Mouse (Mus musculus): Measurements from ENCODE around the gene Nr6a1.

The Nr6a1 gene

DNA sequence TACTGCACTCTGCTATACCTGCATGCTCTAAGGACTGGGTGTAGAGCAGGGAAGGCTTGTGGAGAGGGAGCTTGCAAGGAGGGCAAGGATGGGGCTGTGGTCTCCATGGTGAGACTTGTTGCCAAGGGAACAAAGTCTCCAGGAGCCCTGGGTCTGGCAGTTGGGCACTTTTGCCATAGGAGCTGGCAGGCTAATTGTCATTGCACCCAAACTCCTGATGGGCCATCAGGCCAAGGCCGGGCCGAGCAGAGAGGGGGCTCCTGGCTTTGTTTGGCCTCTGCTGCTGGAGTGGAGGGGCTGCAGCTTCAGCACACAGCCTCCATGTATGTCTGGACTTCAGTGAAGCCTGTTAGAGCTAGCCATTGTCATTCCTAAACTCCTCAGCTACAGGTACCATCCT is 206.8 kb downstream of the Nr6a1 start:
- in situ Hi-C loops (cut with MboI; ENCODE audit: low sequenced_read_pairs): no loop called here

DNA sequence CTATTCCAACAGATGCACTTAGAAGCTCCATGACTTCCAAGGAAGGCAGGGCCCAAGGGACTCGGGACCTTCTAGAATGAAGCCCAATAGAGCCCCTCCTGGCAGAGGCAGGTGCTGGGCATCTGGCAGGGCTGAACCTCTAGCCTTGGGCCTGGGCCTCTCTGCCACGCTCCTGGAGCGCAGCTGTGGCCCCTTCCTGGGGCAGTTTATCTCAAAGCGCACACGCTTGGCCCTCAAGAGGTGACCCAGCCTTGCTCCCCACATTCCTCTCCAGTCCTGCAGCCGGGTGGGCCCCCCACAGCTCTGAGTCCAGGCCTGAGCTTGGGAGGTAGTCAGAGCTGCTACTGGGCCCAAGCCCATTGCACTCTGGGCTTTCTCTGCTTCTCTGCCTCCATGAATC is 208.1 kb downstream of the Nr6a1 start:
- in situ Hi-C loops (cut with MboI; ENCODE audit: low sequenced_read_pairs): no loop called here

DNA sequence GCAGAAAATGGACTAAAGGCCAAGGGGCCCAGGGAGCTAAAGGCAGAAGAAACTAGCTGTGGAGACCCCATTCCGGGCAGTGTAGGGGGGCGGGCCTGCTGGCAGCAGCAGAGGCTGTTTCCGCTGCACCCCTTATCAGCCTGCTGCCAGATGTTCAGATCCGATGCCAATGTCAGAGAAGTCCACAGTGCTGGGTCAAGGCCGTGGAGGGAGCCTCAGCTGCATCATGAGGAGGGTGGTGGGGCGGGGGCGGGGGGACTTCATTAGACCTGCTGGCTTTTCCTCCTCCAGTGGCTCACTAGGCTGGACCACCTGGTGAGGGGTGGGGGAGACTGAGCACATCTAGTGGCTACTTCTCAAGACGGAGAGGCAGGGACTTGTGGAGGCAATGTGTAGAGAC is 208.8 kb downstream of the Nr6a1 start:
- in situ Hi-C loops (cut with MboI; ENCODE audit: low sequenced_read_pairs): no loop called here

DNA sequence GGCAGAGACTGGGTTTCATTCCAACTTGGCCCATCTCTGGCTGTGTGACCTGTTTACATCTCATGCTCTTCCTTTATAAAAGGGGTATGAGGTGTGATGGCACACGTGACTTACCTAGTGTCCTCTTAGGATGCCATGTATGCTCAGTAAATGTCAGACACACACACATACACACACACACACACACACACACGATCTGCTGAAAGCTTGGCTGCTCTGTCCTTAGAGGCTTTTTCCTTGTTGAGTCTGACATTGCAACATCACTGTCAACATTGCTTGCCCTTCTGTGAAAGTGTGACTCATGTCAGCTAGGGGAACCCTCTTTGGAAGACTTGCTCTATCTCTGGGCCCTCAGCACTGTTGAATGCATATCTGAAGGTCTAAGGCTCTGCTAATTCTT is 210.1 kb downstream of the Nr6a1 start:
- in situ Hi-C loops (cut with MboI; ENCODE audit: low sequenced_read_pairs): no loop called here

DNA sequence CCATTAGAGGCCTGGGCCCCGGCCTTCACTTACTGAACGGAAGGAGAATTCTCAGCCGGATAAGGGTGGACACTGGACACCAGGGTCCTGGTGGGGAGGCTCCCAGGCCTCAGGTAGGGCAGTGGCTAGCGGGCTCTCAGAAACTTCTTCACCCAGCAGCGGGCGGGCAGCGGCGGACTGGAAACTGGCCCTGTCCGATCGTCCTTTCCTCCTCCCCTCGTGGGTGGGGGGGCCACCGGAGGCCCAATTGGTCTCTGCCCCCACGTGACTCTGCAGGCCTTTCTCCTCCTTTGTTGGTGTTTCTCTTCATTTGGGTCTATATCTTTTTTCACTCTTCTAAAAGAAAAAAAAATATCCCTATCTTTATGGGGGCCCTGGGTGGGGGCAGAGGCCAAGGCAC is 213.2 kb downstream of the Nr6a1 start, which contains the start of gene Nr5a1:
Gene Nr5a1 (minus strand): TSS at position 219 of the 400 bp plus-strand sequence.
- in situ Hi-C loops (cut with MboI; ENCODE audit: low sequenced_read_pairs): no loop called here

DNA sequence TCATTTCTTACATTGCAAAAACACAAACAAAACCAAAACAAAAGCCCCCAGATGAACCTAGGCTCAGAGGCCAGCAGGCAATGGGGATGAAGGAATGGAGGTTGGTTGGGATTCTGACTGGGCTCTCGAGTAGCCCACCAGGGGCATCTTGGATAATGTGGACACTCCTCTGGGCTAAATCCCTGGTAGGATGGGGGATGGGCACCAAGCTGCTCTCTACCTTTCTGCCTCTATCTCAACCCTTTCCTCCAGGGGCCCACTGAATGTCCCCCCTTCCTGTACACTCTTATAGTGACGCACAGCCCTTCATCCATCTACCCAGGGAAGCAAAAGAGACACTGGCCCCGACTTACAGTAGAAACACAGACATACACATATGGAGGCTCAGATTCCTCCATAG is 213.9 kb downstream of the Nr6a1 start:
- in situ Hi-C loops (cut with MboI; ENCODE audit: low sequenced_read_pairs): no loop called here

DNA sequence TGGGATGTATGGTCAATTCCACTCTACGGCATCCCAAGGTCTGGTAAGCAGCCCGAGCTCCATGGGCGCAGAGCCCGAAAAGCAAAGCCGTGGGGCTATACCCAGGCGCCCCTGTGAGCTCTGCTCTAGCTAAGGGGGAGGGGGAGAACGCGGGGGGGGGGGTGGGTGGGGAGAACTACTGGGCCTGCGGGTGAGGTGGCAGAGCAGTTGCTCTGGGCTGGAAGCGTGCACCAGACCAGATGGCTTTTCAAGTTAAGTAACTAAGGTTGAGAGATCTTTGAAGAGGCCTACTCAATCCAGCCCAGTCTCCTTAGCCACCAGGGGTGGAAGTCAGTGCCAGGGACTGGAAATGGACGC is 214.7 kb downstream of the Nr6a1 start:
- in situ Hi-C loops (cut with MboI; ENCODE audit: low sequenced_read_pairs): no loop called here

DNA sequence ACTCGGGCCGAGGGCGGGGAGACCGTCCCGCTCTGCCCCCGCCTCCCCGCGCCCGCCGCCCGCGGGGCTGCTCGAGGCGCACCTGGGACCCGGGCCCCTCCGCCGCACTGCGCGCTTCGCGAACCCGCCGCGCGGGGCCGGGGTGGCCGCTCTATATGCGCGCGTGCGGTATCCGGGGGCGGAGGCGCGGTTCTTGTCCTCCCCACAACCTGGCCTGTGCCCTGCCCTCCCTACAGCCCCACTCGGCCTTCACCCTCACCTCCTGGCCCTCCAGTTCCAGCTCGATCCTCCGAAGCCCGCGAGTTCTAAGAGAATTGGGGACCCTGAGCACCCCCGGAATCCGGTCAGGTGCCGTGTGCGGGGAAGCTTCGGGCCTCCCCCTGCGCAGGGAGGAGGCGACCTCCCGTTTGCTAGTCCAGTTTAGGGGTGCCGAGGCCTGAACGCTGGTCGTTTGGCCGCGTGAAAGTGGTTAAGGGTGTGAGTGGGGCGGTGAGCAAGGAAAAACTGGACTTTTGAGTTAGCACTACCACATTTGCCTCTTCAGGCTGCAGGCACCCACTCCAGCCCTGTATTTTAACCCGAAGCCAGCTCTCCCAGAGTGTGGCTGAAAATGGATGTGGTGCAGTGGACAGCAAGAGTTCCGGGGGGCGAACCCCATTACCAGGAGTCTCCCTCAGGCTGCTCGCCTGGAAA is 215.3 kb downstream of the Nr6a1 start:
- in situ Hi-C loops (cut with MboI; ENCODE audit: low sequenced_read_pairs): no loop called here

DNA sequence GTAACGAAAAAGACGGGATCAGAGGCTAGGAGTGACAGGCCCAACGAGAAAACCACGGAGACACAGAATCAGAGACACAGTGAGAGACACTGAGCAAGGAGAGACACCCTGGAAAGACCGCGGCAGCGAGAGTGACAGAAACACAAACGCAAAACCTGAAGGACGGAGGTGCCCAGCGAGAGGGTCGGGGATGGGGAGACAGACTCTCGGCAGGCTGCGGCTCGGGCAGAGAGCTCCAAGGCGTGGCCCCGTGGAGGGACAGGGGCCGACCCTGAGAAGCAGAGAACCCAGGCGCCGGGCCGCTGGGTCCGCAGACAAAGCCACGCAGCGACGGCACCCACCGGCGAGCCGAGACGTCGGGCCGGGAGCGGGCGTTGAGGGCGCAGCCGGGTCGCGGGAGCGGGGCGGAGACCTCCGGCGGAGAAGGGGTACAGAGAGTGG is 216.0 kb downstream of the Nr6a1 start:
- in situ Hi-C loops (cut with MboI; ENCODE audit: low sequenced_read_pairs): no loop called here

DNA sequence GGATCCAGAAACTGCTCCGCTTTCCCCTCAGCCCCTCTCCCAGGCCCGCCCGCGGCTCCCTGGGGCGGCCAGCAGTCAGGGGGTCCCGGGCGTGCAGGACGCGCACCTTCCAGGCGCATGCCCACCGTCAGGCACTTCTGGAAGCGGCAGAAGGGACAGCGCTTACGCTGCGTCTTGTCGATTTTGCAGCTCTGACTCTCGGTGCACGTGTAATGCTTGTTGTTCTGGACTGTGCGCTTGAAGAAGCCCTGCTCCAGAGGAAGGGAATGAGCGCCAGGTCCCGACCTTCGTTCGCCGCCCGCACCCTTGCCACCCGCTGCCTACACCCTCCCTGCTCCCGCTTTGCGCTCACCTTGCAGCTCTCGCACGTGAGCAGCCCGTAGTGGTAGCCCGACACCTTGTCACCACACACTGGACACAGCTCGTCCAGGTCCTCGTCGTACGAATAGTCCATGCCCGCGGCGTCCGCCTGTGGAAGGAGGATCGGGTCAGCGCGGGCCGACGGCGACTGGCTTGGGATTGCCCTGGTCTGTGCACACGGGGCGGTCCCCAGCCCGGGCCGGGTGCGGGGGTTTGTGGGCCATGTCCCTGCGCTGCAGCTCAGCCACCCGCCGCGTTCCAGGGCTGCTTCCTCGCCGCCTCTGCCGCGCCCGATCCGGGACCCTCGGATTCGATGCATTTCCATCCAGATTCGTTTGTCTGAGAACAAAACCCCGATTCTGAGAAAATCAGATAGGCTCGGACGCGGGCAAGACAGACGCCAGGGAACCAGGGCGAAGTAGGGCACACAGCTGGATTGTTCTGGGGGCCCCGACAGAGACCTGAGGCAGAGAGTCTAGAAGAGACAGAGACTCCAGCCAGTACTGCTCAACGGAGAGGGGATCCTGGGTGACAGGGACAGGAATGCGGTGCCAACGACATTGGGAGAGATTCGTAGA is 216.9 kb downstream of the Nr6a1 start:
- in situ Hi-C loops (cut with MboI; ENCODE audit: low sequenced_read_pairs): no loop called here

DNA sequence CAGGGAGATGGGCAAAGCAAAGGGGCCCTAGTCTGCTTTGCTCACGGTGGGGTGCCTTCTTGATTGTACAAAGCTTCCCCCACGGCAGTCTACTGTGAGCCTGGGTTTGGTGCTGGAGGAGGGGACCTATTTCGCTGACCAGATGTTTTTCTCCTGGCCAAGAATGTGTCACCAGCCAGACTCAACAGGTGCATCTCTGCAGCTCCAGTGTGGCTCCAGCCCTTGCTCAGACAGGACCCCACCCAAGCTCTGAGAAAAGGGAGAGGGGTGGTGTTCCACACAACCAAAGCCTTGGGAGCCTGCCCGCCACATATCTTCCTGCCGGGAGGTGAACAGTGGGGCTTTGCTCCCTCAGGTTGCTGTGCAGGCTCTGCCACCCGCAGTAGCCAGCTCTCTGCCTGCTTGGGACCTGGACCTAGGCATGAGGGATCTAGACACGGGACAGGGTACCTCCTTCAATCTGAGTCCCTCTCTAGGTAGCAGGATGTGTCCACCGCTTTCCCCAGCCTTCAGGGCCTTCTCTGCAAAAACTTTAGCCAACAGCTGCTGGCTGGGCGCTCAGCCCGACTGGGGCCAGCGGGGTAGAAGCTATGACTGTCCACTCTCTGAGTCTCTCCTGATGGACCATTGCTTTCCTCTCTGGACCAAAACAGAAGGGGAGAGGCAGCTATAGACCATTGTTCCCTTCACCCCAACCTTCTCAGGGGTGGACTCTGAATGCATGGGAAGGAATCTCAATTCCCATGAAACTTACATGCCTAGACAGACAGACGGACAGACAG is 218.4 kb downstream of the Nr6a1 start:
- in situ Hi-C loops (cut with MboI; ENCODE audit: low sequenced_read_pairs): no loop called here

DNA sequence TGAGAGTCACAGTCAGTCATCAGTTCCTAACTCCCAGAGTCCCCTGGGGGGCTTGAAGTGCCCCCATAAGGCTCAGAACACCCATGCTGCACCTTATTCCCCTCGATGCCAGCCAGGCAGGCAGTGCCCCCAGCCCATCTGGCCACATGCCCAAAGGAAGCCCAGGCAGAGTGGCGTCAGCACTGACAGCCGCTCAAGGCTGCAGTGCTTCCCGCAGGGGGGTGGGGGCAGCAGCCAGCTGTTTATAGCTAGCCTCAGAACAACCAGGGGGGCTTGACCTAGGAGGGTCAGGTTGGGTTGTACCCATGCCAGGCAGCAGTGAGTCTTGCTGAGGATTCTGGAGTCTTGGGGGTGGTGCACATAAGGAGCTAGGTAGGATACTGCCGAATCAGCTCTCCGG is 220.8 kb downstream of the Nr6a1 start:
- in situ Hi-C loops (cut with MboI; ENCODE audit: low sequenced_read_pairs): no loop called here

DNA sequence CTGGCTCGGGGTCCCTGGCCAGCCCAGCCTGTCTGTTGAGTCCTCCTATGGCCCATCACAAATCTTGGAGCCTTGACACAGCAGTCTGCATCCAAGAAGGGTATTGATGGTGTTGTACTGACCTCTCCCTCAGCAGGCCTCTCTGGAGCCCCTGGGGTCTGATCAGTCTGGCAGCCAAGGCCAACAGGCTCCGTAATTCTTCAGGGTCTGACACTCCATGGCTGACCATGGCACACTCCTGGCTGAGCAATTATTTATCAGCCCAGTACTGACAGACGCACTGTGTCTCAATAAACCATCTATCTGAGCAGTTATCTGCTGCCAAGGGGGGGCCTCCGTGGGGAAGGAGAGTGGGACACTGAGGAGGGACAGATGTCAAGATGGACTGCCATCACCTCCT is 222.5 kb downstream of the Nr6a1 start:
- in situ Hi-C loops (cut with MboI; ENCODE audit: low sequenced_read_pairs): no loop called here

DNA sequence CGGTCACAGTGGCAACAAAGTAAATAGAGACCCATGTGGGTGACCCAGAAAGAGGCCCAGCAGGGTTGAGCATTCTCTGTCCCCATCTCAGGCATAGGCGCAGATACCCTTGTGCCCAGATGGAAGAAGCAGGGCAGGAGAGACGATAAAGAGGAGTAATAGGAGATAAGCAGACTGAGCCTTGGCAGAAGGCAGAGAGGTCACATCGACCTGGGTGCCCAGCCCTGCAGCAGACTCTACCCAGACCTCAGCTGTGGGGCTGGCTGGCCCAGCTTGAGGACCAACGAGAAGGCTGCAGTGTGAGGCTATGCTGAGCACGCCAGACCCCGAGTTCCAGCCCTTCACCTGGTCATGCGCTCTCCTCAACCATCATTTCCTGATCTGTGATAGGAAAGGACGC is 223.2 kb downstream of the Nr6a1 start:
- in situ Hi-C loops (cut with MboI; ENCODE audit: low sequenced_read_pairs): no loop called here

DNA sequence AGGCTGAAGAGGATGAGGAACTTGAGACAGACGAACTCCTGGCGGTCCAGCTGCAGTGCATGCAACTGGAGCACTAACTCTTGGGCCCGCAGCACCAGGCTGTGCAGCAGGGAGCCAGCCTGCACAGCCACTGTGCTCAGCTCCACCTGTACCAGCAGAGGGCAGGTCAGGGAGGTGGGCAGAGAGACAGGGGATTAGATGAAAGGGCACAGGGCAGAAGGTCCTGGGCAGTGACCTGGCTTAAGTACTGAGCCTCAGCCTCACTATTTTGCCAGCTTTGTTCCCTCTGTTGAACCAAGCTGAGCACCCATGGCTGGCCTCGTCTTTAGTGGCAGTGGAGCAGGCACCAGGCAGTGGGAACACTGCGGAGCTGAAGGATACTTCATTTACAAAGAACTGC is 227.3 kb downstream of the Nr6a1 start:
- in situ Hi-C loops (cut with MboI; ENCODE audit: low sequenced_read_pairs): no loop called here

DNA sequence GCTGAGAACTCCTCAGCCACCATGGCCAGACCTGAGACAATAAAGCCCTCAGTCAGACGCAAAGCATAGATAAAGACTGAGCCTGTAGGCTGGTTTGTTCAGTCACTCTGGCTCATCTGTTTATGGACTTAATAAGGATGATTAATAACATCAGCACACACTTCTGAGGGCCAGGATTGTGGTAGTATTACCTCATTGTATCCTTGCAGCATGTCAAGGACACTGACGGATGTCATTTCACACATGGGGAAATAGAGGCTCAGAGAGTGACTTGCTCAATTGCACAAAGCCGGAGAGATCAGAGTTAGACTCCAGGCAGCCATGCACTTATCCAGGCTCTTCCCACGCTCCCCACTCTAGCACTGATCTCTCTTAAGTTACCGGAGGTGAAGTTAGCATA is 228.9 kb downstream of the Nr6a1 start:
- in situ Hi-C loops (cut with MboI; ENCODE audit: low sequenced_read_pairs): no loop called here

DNA sequence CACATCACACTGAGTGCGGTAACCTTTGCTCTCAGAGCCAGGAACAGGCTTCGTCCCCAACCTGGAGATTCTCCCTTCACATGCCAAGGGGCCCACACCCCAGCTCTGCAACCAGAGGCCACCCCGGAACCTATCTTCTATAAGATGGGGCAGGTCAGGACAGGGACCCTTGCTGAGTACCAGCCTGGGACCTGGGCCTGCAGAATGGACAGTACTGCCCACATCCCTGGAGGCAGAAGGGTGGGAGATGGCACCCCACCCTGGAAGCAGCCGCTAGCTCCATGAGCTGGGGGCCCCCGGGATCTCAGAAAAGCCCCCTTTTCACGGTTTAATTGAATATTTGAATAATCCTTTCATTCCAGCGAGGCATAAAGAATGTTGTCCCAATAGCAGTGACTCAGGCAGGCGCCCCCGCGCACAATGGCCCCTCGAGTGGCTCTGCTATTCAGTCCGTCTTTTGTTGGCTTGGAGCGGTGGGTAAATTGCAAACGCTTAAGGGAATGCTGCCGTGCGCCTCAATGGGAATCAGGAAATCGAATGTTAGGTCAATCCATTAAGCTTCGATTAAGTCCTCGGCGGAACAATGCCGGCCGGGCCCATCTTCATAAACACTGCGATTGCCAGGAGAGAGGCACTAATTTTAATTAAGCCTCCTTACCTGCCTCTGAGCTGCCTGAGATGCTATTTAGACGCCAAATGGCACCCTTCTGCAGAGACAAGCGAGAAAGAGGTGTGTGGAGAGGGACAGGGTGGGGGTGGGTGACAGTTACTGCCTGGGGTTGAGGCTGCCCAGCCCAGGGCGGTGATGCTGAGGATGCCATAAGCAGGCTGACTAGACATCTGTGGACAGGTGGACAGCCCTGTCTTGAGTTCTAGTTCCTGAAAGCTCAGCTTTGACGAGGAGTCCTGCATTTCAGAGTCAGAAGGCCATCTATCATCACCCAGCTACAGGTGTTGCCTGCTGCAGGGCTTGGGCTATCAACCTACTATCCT is 230.1 kb downstream of the Nr6a1 start:
- in situ Hi-C loops (cut with MboI; ENCODE audit: low sequenced_read_pairs): no loop called here

DNA sequence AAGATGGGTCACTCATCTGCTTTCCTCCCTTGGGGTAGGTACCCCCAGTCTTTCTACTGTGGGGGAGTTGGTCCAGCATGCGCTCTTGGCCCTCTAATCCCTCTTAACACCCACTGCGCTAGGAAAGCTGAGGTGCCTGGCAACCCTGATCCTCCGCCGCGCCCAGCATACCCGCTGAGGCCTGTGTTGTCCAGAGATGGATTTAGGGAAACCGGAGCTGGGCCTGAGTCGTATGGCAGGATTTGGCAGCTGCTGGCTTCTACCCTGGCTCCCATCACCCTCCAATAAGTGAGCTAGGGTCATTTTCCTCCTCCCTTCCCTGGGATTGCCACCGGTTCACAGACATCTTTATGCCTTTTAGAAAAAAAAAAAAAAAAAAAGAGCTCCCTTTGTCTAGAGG is 231.7 kb downstream of the Nr6a1 start:
- in situ Hi-C loops (cut with MboI; ENCODE audit: low sequenced_read_pairs): no loop called here

DNA sequence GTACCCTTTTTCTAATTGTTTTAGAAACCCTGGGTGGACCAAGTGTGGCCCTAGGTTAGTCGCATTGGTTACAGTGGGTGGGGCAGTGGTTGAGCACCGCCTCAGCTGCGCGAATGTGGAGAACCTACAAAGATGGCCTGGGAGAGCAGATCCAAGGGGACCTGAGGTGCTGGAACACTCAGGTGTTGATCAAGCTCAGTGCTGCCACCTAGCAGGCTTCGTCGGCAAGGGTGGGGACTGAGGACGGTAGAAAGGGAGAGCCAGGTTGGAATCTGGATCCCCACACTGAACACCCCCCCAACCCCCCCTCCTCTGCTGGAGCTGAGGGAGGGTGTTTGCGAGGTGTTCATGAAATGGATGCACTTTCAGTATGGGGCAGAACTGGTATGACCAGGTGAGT is 235.9 kb downstream of the Nr6a1 start:
- in situ Hi-C loops (cut with MboI; ENCODE audit: low sequenced_read_pairs): no loop called here

DNA sequence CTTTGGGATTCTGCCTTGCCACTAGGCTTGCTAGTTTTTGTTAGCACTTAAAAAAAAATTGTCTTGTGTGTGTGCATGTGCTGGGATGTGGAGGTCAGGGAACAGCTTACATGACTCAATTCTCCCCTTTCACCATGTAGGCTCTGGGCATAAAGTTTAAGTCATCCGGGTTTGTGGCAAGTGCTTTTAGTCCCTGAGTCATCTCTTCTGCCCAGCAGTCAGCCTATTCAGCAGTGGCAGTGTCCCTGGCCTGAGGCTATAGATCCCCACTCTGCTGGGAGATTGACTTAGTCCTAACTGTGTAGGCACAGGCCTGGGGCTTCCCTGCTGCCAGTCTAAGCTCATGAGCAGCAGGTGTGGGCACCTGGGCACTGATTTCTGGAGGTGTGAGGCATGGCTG is 237.6 kb downstream of the Nr6a1 start:
- in situ Hi-C loops (cut with MboI; ENCODE audit: low sequenced_read_pairs): no loop called here

Data from CH12F3 (cell line).